Mouse (Mus musculus): ENCODE data around the gene Nptx1.

GRCm38 (mm10) chr11:119558870-119559610 lies 11.5 kb upstream of the Nptx1 start:
- TF ChIP-seq CTCF (conservative IDR thresholded peaks at IDR 0.05; ENCODE audit: low read length) (no peak), POU5F1 (IDR thresholded peaks at IDR 0.05; ENCODE audit: borderline replicate concordance, low read length) (no peak)

Measured in E14TG2a.4 (cell line).